Mouse (Mus musculus): ENCODE results near the gene Prrt1.

Prrt1 gene

GRCm38 (mm10) chr17:34599891-34600290, 29.4 kb upstream of the Prrt1 start:
- DNase-seq: peak in 1 of 2 experiments; percentile 20

DNA sequence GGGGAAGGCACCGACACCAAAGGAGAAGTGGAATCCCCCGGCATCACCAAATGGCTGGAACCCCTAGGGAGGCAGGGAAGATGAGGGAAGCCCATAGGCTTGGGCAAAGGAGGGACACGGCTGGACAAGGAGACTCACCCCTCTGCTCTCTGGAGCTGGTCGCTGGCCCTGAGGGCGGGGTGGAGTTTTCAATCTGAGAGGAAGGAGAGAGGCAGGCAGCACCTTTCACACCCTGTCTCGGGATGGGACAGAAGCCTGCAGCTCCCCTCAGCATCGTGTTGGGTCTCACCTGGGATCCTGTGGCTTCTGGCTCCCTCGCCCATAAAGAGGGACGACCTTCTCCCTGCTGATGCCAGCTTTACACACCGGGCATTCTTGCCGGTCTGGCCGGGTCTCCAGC, 27.5 kb upstream of the Prrt1 start:
- no peak for DNase-seq

- DNase-seq: peak; percentile 97 to 100
These were observed 25.8 kb upstream of the Prrt1 start, which contains the start of gene Rnf5 for GRCm38 (mm10) chr17:34603375-34604060. Gene Rnf5 (minus strand): TSS chr17:34603690.

DNA sequence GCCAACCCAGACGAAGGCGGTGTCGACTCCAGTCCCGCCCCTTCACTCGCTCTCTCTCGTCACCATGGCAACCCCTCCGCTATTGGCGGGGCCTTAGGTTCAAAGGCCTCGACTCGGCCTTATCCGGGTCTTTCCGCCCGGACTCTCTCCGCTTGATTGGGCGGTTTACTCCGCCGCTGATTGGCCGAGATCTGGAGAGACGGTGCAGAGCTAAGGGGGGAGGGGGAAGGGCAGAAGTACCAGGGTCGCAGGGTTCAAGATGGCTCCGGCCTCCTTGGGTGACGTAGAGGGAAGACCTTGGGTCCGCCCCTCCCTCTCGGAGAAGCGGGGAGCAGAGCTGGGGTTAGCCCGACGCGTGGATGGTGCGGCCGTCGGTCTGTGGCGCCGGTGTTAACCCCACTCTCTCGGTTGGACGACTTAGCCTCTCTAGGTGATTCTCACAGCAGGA, 25.2 kb upstream of the Prrt1 start, which contains the start of gene Agpat1:
Gene Agpat1 (plus strand): TSS at position 202 of the 448 bp plus-strand sequence.
- peak; percentile 96 to 100 for DNase-seq

GRCm38 (mm10) chr17:34604511-34605237, 24.7 kb upstream of the Prrt1 start:
- no peak for DNase-seq

DNA sequence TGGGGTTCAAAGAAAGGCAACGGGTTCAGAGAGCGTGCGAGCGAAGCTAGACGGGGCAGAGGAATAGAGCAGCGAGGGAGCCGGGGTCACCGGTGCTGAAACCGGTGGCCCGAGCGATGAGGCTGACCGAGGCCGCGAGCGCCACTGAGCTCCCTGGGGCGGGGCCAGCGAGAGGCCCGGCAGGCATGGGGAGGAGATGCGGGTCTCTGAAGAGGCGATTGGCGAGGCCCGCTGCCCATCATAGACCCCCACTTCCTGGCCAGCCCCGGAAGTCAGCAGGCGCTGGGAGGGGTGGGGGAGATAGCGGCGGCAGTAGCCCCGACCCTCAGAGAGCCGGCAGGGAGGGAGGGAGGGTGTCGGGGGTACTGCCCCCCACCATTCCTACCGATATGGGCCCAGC, 23.7 kb upstream of the Prrt1 start:
- peak; percentile 97 for DNase-seq

GRCm38 (mm10) chr17:34606186-34607039, 22.9 kb upstream of the Prrt1 start:
- DNase-seq: peak in 1 of 2 experiments; percentile 45

GRCm38 (mm10) chr17:34607997-34608396, 21.3 kb upstream of the Prrt1 start:
- DNase-seq: peak in 1 of 2 experiments; percentile 37

DNA sequence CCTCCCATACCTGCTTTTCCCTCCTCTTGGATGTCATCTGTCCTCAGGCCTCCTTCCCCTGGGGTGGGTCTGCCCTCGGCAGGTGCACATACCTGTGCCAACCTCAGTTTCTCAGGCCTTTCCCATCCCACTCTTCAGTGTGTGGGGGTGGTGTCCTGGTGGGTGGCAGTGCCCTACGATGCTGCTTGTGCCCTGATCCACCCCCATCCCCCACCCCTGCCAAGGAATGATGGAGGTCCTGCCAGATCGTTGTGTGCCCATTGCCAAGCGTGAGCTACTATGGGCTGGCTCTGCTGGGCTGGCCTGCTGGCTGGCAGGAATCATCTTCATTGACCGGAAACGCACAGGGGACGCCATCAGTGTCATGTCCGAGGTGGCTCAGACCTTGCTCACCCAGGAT, 18.3 kb upstream of the Prrt1 start:
- DNase-seq: peak in 1 of 2 experiments; percentile 11

- no peak for DNase-seq
These were observed 16.2 kb upstream of the Prrt1 start for GRCm38 (mm10) chr17:34613054-34613645.

GRCm38 (mm10) chr17:34613830-34614229, 15.5 kb upstream of the Prrt1 start:
- no peak for DNase-seq

DNA sequence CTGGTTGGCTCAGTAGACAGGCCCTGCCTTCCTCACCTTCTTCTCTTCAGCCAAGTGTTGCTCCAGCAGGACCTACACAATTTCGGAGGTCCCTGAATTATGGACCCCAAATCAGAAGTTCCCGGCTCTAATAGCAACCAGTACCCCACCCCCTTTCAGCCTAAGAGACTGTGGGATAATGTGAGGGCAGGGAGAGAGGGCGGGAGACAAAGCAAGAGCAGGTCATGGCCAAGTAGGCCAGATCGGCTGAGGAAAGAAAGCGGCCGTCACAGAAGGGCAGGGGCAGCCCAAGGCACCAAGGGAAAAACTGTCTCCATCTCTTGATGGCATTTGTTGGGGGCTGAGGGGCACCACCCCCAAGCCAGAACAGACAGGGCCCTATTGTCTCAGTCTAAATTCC, 13.5 kb upstream of the Prrt1 start, which contains the start of gene Egfl8:
Gene Egfl8 (minus strand): TSS at position 101 of the 400 bp plus-strand sequence.
- DNase-seq: no peak

DNA sequence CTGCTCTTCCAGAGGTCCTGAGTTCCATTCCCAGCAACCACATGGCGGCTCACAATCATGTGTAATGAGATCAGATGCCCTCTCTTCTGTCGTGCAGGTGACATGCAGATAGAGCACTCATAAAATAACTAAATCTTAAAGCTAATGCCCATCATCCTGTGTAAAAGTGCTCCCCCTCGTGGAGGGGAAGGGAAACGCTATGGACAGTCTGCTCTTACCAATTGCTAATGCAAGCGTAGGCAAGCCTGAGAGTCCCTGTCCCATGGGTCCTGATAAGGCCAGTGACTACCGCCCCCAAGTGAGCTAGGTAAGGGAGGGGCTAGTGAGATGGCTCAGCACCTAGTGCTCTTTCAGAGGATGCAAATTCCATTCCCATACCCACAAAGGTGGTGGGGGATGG, 10.3 kb upstream of the Prrt1 start:
- peak; percentile 73 to 76 for DNase-seq

DNA sequence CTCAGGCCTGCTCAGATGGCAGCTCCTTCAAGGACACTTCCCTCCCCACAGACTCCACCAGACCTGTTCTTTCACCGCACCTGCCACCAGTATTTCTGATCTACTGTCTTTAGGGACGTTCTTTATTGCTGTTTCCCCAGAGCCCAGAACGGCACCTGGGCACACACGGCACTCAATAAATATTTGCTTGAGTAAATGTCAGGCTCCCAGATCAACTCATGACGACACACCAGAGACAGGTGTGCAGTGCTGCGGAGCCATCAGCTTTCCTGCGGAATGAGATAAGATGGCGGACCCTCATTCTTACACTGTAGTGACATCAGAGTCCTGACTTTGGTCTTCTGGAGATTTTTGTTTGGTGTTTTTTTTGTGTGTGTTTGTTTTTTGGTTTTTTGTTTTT, 8.3 kb upstream of the Prrt1 start:
- DNase-seq: no peak

- no peak for DNase-seq
These were observed 6.2 kb upstream of the Prrt1 start for GRCm38 (mm10) chr17:34623161-34623560.

DNA sequence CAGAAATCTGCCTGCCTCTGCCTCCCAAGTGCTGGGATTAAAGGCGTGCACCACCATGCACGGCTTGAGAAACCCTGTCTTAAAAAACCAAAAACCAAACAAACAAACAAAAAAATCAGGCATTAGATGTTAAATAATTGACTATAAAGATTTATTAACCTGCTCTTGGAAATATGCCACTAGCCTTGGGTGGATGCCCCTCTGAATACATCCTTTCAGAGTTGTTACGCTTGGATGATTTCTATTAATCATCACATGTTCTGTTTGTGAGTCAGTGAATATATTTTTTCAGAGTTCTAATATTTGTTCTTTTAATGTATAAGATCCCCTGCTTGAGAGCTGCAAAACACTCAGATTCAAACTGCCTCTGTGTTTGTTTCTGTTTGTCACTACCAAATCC, 4.4 kb upstream of the Prrt1 start:
- DNase-seq: no peak

DNA sequence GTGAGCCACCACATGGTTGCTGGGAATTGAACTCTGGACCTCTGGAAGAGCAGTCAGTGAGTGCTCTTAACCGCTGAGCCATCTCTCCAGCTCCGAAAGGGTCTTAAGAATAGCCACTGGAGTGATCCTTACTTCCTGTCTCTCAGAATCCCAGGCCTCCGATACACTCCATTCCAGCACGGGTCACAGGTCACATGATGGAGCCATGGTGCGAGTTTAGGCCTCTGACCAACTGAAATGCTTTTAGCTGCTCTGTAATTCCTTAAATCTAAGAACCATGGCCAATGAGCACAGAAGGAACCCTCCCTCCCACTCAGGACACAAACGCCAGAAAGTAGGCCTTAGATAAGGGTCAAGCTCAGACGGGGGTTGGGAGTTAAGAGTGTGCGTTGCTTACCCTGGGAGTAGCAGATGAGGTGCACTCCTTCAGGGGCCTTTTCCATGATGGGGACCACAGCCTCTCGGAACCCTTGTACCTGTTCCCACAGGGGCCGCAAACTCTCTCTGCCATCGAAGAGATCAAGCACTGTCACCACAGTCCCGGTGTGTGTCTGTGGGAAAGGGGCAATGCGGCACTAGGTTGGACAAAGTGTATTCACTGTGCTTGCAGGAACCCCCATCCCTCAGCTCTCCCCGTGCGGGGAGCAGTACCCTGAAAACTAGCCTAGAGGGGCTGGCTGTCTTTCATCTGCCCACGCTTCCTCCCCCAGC, 3.1 kb upstream of the Prrt1 start:
- no peak for DNase-seq

- no peak for DNase-seq
These were observed 2.6 kb upstream of the Prrt1 start for GRCm38 (mm10) chr17:34626773-34627092.

DNA sequence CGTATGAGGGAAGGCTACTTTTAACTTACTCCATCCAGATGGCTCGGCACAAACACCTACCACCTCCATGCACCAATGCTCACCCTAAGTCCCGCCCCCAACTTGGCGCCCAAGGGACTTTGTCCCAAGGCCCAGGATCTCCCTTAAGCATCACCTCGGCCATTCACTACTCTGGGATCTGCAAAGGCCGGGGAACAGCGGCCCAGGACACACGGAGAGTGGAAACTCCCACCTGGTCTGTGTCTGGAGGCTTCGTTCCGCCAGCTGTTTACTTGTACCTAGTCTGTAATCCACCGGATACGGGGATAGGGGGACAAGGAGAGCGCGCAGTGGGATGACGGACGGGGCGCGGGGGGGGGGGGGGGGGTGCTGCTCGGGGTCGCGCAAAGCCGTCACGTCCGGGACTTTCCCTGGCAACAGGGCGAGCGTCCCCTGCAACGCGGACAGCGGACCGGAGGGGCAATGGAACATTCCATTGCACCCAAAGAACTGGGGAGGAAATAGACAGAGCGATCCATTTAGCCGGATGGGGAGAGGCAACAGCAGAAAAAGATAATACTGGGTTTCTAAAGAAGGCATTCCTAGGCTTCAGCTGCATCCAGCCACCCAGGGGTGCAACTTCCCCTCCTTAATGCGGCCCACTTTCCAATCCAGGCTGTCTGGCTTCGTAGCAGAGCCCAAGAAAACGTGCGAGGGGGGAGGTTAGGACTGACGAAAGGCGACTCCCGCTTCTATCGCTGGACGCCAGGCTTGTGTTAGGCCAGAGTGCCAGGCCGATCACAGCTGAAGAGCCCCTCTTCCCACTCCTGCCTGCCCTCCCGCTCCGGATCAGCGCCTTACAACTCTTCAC, 2.0 kb upstream of the Prrt1 start:
- DNase-seq: peak; percentile 86 to 93

DNA sequence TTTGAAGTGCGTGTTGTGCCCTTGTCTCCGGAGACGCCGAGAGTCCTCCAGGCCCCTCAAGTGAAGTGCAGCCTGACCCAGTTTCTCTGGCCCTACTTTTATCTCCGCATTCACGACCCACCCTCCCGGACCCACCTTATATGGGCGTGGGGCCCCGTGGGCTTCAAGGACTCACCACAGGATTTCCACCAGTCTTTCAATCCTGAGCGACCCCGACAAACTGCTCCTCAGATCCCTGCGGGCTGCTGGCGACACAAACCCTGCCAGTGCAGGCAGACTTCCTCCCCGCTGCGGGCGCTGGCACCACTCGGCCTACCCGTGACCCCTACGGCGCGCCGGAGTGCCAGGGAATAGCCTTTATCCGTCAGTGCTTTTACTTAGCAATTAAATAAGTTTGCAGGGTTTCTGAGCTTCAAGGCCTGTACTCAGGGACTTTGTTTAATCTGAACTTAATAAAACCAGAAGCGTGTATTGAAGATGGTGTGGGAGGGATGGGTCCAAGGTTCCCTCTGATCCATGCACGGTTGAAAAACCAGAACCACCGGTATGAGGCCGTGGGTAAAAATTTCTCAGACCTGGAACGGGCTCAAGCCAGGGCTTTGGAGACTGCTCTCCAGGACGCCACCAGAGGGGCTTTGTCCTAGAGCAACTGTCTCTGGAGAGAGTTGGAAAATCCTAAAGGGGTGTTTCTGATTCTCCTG, 1.2 kb upstream of the Prrt1 start, which contains the start of gene Ppt2:
Gene Ppt2 (minus strand): TSS at position 568 of the 701 bp plus-strand sequence.
- DNase-seq: peak; percentile 82 to 86

- DNase-seq: no peak
These were observed 727 bp upstream of the Prrt1 start for GRCm38 (mm10) chr17:34628644-34628967.
